Mouse (Mus musculus) heart, postnatal 0 days (tissue): ENCODE results near the gene Scyl1. TPM values are rescaled to one million over a fixed set of nuclear protein-coding genes. Genes with fewer than 3 reads are reported as not detected.

Experiments used
- ATAC-seq: fragments of 200-750 bp; cut with Nextera tagmentation; 2 replicates; pipeline ENCODE4 v1.8.0; 2017; ENCODE audit warnings: low read depth, moderate number of reproducible peaks, moderate library complexity; ENCODE audit not compliant: insufficient read depth
- DNase-seq: peaks from one replicate; pipeline ENCODE4 v3.0.0-alpha.2; 2016; ENCODE audit warnings: low spot score
- H3K27ac ChIP-seq: fragments of 300-500 bp; sonication (generic); 2 replicates; pipeline ENCODE4 v1.5.1; 2014; ENCODE audit warnings: low read depth, mild to moderate bottlenecking
- H3K27me3 ChIP-seq: fragments of 300-500 bp; sonication (generic); 2 replicates; pipeline ENCODE4 v1.6.1; 2014; ENCODE audit warnings: low read length, mixed read lengths; ENCODE audit not compliant: control insufficient read depth, insufficient read depth
- H3K36me3 ChIP-seq: fragments of 300-500 bp; sonication (generic); replicated peaks from 2 replicates; pipeline ENCODE4 v1.6.1; 2014; ENCODE audit warnings: low read length, mixed read lengths; ENCODE audit not compliant: control insufficient read depth, insufficient read depth
- H3K4me1 ChIP-seq: fragments of 300-500 bp; sonication (generic); 2 replicates; pipeline ENCODE4 v1.6.1; 2014; ENCODE audit warnings: antibody characterized with exemption; ENCODE audit not compliant: control insufficient read depth, insufficient read depth
- H3K4me2 ChIP-seq: fragments of 300-500 bp; sonication (generic); 2 replicates; pipeline ENCODE4 v1.6.1; 2014; ENCODE audit warnings: low read depth, mild to moderate bottlenecking, low read length, moderate library complexity
- H3K4me3 ChIP-seq: fragments of 300-500 bp; sonication (generic); 2 replicates; pipeline ENCODE4 v1.5.1; 2014; ENCODE audit warnings: low read depth, low read length
- H3K9ac ChIP-seq: fragments of 300-500 bp; sonication (generic); replicated peaks from 2 replicates; pipeline ENCODE4 v1.6.1; 2014; ENCODE audit warnings: low read depth, low read length, mixed read lengths
- H3K9me3 ChIP-seq: fragments of 300-500 bp; sonication (generic); replicated peaks from 2 replicates; pipeline ENCODE4 v1.6.1; 2016; ENCODE audit warnings: low read length; ENCODE audit not compliant: control insufficient read depth
- CTCF ChIP-seq: IDR thresholded peaks from 2 replicates; pipeline ENCODE4 v1.5.1; 2016; ENCODE audit warnings: antibody characterized with exemption, control low read depth, low read depth
- EP300 ChIP-seq: IDR thresholded peaks from 2 replicates; pipeline ENCODE4 v1.6.1; 2016; ENCODE audit warnings: antibody characterized with exemption, low read depth
- WGBS: fragments of 180-500 bp; shearing (Covaris S2); extraction: QIAGEN DNeasy Blood & Tissue Kit; methylation state at CpG from one replicate; pipeline ENCODE4 v1.1.7; 2014; 5-methylcytosine and 5-hydroxymethylcytosine counted together
- polyA plus RNA-seq: library from polyadenylated mRNA; unstranded; fragments of >200 nt; fragmentation: Nextera tagmentation; extraction: Ambion mirVana; gene quantifications from 2 replicates; pipeline ENCODE4 v1.2.1, GENCODE M21; 2015
- total RNA-seq: library from RNA; depleted of rRNA; stranded (reverse); fragments of >200 nt; gene quantifications from 2 replicates; pipeline ENCODE4 v1.2.3, GENCODE M21; 2014; ENCODE audit warnings: low replicate concordance

Gene Scyl1
- total and polyA plus RNA-seq, 2 experiments from 2014 or later: 47.1 to 82.4 TPM

DNA sequence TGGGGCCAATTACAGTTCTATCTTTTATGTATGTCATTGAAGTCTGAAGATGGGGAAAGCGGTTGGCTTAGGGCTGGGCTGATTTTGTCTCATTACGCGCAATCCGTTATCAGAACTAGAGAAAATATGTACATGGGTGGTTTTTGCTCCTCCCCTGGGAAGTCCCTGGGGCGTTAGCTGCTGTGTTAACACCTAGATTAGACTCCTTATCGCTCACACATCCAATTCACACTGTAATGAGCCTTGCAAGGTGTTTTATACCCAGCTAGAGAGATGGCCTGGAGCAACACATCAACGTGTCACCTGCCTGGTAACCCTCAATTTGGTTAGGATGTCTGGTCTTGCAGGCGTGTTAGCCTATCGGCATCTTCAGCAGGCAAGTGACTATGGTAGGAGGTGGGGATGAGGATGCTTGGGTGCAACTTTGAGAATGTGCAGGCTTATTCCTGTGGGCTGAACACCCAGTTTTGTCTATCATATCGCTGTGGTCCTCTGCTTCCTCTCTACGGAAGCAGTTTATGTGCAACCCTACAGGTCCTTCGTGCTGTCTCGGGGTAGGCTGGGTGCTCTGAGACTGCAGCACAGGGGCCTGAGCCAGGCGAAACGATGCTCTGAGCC is 44.1 kb downstream of the Scyl1 start:
- Histone ChIP-seq H3K36me3 (peaks cover 10% of the 10 kb centered on the region), H3K27me3 (no peaks in the 10 kb centered on the region), H3K4me2 (peak overlapping the region; percentile 86), H3K9ac (no peak overlapping the region), H3K4me3 (peak overlapping the region; percentile 91), H3K27ac (peak overlapping the region; percentile 95), H3K4me1 (peaks cover 35% of the 10 kb centered on the region), H3K9me3 (no peaks in the 10 kb centered on the region)
- no peak for ATAC-seq
- no peak for DNase-seq
- TF ChIP-seq EP300 (no peak), CTCF (no peak)
- 51% methylated on average over 15 of the region's 15 CpGs for WGBS

DNA sequence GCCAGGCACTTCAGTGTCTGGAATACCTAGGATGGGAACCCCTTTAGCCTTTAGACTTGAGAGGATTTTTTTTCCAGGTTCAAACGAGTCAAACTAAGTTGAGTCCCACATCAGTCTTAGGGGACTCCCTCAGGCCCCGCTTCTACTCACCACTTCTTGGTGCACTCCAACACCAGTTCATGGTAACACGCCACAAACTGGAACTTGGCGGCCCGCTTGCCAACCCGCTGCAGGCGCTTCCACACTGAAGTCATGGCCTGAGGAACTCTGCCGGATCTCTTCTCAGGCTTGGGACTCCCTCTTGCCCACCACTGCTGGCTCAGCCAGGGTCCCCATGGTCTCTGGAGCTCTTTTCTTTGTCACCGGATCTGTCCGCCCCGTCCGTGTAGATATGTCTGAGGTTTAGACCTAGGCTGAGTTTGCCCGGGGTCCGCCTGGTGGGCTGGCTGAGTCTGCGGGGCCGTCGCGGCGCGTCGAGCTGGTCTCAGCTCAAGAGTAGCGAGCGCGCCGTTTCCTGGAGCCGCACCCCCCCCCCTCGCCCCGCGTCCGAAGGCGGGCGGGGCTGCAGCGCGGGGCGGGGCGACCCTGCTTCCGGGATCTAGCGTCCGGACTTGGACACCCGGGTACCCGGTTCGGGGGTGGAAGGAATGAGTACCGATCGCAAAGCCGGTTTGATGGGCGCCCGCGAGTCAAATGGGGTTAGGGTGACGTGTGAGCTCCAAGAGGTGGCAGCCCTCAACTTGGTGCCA is 45.3 kb downstream of the Scyl1 start, which contains the start of gene Ehbp1l1:
Ehbp1l1 (minus strand) TSS at position 551 of the 749 bp plus-strand sequence.
- Histone ChIP-seq H3K36me3 (peaks cover 21% of the 10 kb centered on the region), H3K27ac (peak within 1 kb of the TSS; percentile 95), H3K4me3 (peak within 1 kb of the TSS; percentile 65), H3K9me3 (no peaks in the 10 kb centered on the region), H3K4me1 (peaks cover 31% of the 10 kb centered on the region), H3K27me3 (no peaks in the 10 kb centered on the region), H3K9ac (peak within 1 kb of the TSS; percentile 85), H3K4me2 (peak within 1 kb of the TSS; percentile 86)
- ATAC-seq: peak; percentile 34
- peak; percentile 64 for DNase-seq
- TF ChIP-seq EP300 (no peak; the same call in 1 of the 2 replicates), CTCF (no peak)
- 1% methylated on average over 49 of the region's 49 CpGs for WGBS

DNA sequence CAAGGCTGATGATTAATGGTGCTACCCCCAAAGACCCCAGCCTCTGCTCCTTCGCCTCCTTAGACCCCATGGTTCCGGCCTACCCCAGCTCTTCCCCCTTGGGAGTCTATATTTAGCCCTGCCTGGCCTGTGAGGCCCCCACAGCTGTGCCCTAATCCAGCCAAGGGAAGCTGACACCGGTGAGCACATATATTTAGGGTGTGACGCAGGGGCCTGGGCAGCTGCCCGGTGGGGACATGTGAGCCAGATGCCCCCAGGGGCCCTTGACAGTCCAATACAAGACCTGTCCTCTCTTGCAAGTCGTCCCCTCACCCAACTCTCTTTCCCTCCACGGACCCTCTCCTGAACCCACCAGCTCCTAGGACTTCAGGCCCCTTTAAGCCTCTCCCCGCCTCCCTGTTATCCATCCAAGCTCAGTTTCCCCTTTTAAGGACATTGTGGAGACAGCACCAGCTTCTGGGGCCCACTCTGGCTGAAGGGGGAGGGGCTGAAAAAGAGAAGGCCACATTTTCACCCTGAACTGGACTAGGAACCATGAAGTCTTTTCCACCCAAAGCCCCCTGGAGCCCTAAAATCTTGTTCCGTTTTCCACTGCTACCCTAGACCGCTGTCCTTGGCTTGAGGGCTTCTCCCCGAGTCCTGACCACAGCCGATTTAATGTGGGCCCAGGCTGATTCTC is 46.1 kb downstream of the Scyl1 start:
- peak overlapping the region; percentile 85 for H3K9ac ChIP-seq
- ATAC-seq (peak; percentile 84), DNase-seq (peak; percentile 90)
- peaks cover 29% of the 10 kb centered on the region for H3K36me3 ChIP-seq
- TF ChIP-seq EP300: peak; percentile 80
- TF ChIP-seq CTCF: no peak
- peaks cover 28% of the 10 kb centered on the region for H3K4me1 ChIP-seq
- H3K27me3 ChIP-seq: no peaks in the 10 kb centered on the region
- H3K9me3 ChIP-seq: no peaks in the 10 kb centered on the region
- peak overlapping the region; percentile 86 for H3K4me2 ChIP-seq
- peak overlapping the region; percentile 95 for H3K27ac ChIP-seq
- H3K4me3 ChIP-seq: peak overlapping the region; percentile 65
- WGBS: 9% methylated on average over 12 of the region's 12 CpGs

DNA sequence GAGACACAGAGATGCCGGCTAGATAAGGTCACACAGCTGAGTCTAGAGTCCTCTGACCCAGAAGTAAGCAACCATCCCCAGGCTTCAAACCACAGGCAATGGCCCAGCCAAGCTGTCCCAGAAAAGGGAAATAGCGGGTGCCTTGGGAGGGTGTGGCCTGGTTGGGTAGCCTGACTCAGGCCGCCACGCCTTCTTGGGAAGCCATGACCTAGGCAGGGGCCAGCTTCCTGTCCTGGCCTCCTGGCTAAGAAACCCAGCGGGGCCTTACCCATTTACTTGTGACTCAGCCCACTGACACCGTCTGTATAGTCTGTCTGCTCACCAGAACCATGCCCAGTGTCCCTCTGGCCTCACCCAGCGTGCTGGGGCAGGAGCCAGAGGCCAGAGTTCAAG is 46.7 kb downstream of the Scyl1 start:
- H3K36me3 ChIP-seq: peaks cover 35% of the 10 kb centered on the region
- peaks cover 28% of the 10 kb centered on the region for H3K4me1 ChIP-seq

DNA sequence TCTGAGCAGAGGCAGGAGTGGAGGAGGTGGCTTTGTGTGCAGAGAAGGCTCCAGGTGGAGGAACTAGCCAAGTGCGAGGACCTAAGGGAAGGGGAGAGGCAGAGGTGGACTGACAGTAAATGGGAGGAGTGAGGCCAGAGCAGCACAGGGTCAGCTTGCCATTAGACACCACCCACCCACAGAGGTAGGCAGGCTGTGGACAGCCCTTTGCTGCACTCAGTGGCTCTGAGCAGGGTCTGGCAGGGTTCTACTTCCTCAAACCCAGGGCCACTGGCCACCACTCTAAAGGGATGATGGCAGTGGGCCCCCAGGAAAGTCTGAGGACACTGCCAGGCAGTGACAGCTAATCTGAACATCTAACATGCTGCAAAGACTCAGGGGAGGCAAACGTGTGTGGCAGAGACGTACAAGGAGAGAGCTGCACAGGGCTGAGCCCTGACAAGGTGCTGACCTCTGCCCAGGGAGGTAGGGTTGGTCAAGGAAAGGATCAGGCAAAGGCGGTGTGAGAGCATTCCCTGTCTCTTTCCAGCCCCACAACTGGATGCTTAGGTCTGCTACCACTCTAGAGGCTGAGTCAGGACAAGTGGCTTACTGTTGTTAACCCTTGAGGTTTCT is 47.2 kb downstream of the Scyl1 start:
- Histone ChIP-seq H3K4me2 (peak overlapping the region; percentile 86), H3K27me3 (no peaks in the 10 kb centered on the region), H3K4me3 (peak overlapping the region; percentile 65), H3K9ac (peak overlapping the region; percentile 85), H3K36me3 (peaks cover 40% of the 10 kb centered on the region), H3K27ac (peak overlapping the region; percentile 95), H3K4me1 (peaks cover 28% of the 10 kb centered on the region), H3K9me3 (no peaks in the 10 kb centered on the region)
- DNase-seq: no peak
- TF ChIP-seq CTCF: no peak
- TF ChIP-seq EP300: no peak
- 30% methylated on average over 4 of the region's 4 CpGs for WGBS
- ATAC-seq: no peak

More for the DNA sequence above, 46.7 kb downstream of the Scyl1 start:
- WGBS: 12% methylated on average over 7 of the region's 7 CpGs
- DNase-seq (peak; percentile 63), ATAC-seq (peak; percentile 28)
- peak overlapping the region; percentile 65 for H3K4me3 ChIP-seq
- H3K27me3 ChIP-seq: no peaks in the 10 kb centered on the region
- H3K9me3 ChIP-seq: no peaks in the 10 kb centered on the region
- H3K9ac ChIP-seq: peak overlapping the region; percentile 85
- peak overlapping the region; percentile 95 for H3K27ac ChIP-seq
- no peak for TF ChIP-seq EP300
- TF ChIP-seq CTCF: no peak
- peak overlapping the region; percentile 86 for H3K4me2 ChIP-seq
